Mouse (Mus musculus) ES-Bruce4 (cell line): ENCODE measurements around the gene Ttyh2.

Experiments used
- CTCF ChIP-seq: IDR thresholded peaks from one replicate; pipeline ENCODE4 v1.8.1; 2011; ENCODE audit warnings: low read depth, low read length
- EP300 ChIP-seq: IDR thresholded peaks from 2 replicates; pipeline ENCODE4 v1.6.1; 2011; ENCODE audit warnings: low read depth, low read length; ENCODE audit not compliant: insufficient read depth
- POLR2A ChIP-seq: IDR thresholded peaks from one replicate; pipeline ENCODE4 v1.8.1; 2011; ENCODE audit warnings: low read length; ENCODE audit not compliant: insufficient read depth

DNA sequence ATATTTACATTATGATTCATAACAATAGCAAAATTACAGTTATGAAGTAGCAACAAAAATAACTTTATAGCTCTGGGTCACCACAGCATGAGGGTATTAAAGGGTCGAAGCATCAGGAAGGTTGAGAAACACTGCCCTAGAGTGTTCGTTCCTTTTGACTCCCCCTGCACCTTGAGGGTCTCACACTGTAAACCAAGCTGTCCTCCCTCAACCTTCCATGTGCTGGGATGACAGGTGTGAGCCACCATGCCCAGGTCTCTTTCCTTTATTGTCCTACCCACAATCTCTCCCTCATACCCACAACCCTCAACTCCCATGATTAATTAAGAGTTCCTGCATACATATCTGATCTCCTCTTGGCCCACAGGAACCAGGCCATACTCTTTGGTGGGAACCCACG lies 36.2 kb downstream of the Ttyh2 start:
- TF ChIP-seq POLR2A: no peak
- no peak for TF ChIP-seq EP300
- no peak for TF ChIP-seq CTCF
